Mouse (Mus musculus) layer of hippocampus, postnatal 14 days (tissue): ENCODE results near the gene Rpl11. TPM values are rescaled to one million over a fixed set of nuclear protein-coding genes. Genes with fewer than 3 reads are reported as not detected.
"Not testable (repeated sequence)": the region's sequence is repeated elsewhere in the genome, so short reads cannot be mapped to it uniquely, and the experiment has no call there.

Experiments used
- DNase-seq, 2 experiments: peaks; one replicate each; pipeline ENCODE4 v3.0.0; 2021 to 2022; ENCODE audit warnings: low spot score in 2 of 2, mixed read lengths in 1 of 2
- total RNA-seq, 2 experiments: library from RNA; stranded (reverse); gene quantifications; 2 replicates each; pipeline ENCODE4 v1.2.3; 2021

The Rpl11 gene
- total RNA-seq, 2 experiments from 2014 or later = 254 to 300 TPM

- no peak for DNase-seq
Measured at GRCm38 (mm10) chr4:135984556-135984955, 68.7 kb downstream of the Rpl11 start.

- DNase-seq = peak in 1 of 2 experiments; percentile 93
Measured at GRCm38 (mm10) chr4:135981524-135982063, 71.6 kb downstream of the Rpl11 start.

DNA sequence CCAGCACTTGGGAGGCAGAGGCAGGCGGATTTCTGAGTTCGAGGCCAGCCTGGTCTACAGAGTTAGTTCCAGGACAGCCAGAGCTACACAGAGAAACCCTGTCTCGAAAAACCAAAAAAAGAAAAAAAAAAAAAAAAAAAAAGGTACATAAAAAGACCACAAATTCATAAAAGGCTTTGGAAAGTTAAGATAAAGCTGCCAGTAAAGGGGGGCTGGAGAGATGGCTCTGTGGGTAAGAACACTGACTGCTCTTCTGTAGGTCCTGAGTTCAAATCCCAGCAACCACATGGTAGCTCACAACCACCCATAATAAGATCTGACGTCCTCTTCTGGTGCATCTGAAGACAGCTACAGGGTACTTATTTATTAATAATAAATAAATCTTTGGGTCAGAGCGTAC is 73.0 kb downstream of the Rpl11 start:
- DNase-seq = not testable (repeated sequence)

Other genes starting within 250 kb of the Rpl11 start
- gene Srsf10, start 197.7 kb downstream of the Rpl11 start, total RNA-seq = 10 to 100 TPM; 78.4 to 85.6 TPM
- 10 to 100 TPM; 59.5 to 67.2 TPM for gene Pnrc2, start 179.6 kb downstream of the Rpl11 start, total RNA-seq
- under 1 TPM in 1 of 2 experiments, not detected in 1; 0.09 TPM for gene Cnr2, start 158.0 kb downstream of the Rpl11 start, total RNA-seq
- gene Fuca1, start 132.7 kb downstream of the Rpl11 start, total RNA-seq = 10 to 100 TPM; 48.9 to 52.6 TPM
- gene Hmgcl, start 107.0 kb downstream of the Rpl11 start, total RNA-seq = 10 to 100 TPM; 31.3 to 35.0 TPM
- 10 to 100 TPM; 26.9 to 29.0 TPM for gene Gale, start 89.7 kb downstream of the Rpl11 start, total RNA-seq
- 100 to 1,000 TPM; 107 to 111 TPM for gene Lypla2, start 80.8 kb downstream of the Rpl11 start, total RNA-seq
- gene Pithd1, start 66.2 kb downstream of the Rpl11 start, total RNA-seq = 10 to 100 TPM; 86.8 to 90.1 TPM
- 10 to 100 TPM; 31.7 TPM for gene Eloa, start 31.7 kb downstream of the Rpl11 start, total RNA-seq
- 10 to 100 TPM; 77.9 to 91.6 TPM for gene Id3, start 90.1 kb upstream of the Rpl11 start, total RNA-seq
- gene E2f2, start 119.0 kb upstream of the Rpl11 start, total RNA-seq = 1 to 10 TPM; 1.1 to 1.4 TPM
- 1 to 10 TPM; 5.1 to 6.0 TPM for gene Asap3, start 152.9 kb upstream of the Rpl11 start, total RNA-seq
- gene Tcea3, start 194.3 kb upstream of the Rpl11 start, total RNA-seq = under 1 TPM; 0.31 to 0.44 TPM
- gene Zfp46, start 231.3 kb upstream of the Rpl11 start, total RNA-seq = 10 to 100 TPM; 69.9 to 74.4 TPM